Mouse (Mus musculus): ENCODE measurements around the gene Rdh19.
"Not testable (repeated sequence)": the region's sequence is repeated elsewhere in the genome, so short reads cannot be mapped to it uniquely, and the experiment has no call there.

DNA sequence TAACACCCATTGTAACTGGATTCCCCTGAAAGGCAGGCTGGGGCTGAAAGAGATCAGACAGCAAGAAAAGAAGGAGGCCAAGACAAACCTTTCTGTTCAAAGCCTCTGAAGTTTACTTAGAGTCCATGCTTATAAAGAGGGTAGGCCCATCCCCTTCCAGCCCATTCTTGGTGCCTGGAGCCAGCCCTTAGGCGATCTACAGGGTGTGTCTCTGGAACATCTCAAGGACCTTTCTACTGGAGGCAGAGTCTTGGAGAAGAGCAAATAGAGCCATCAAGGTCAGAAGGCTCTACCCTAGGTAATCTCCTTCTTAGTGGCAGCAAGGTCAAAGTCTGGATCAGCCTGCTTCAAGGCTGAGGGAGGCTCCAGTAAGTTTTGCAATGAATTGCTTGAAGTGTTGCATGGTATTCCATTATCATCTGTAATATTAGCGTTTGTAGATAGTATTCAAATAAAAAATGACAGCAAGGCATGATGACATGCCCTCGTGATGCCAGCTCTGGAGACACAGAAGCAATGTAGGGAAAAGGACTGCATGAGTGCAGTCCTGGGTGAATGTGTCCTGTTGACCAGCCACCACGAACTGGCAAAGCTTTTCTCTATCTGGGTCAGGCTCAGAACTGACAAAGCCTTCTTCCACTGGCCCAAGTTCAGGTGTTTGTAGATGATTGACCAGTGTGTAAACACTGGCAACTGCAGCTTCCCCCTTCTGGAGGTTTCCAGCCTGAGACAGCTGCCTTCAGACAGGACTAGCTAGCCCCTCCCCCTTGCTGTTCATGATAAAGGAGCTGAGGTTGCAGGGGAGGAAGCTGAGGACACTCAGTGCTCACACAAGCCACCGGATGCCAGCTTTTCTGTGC, 43.7 kb downstream of the Rdh19 start:
- not testable (repeated sequence) for TF ChIP-seq CTCF, EP300 (IDR thresholded peaks at IDR 0.05; ENCODE audit: low read depth)
